Mouse (Mus musculus): ENCODE measurements around the gene Numbl. TPM values are rescaled to one million over a fixed set of nuclear protein-coding genes. Genes with fewer than 3 reads are reported as not detected.

Gene Numbl
- total and polyA plus RNA-seq, 2 experiments from 2014 or later: 59.5 to 140 TPM

GRCm38 (mm10) chr7:27324928-27325327 lies 66.7 kb downstream of the Numbl start:
- ATAC-seq (no peak), DNase-seq (ENCODE audit: low spot score) (no peak)
- peaks cover 34% of the 10 kb centered on the region for H3K27me3 ChIP-seq (ENCODE audit: insufficient read depth, low read length)
- H3K36me3 ChIP-seq (ENCODE audit: insufficient read depth, low read length): no peaks in the 10 kb centered on the region
- H3K27ac ChIP-seq: no peak overlapping the region
- H3K9me3 ChIP-seq (ENCODE audit: low read length): no peaks in the 10 kb centered on the region
- H3K9ac ChIP-seq (replicated peaks; ENCODE audit: low read length): no peak overlapping the region
- TF ChIP-seq CTCF (IDR thresholded peaks at IDR 0.05; ENCODE audit: low read depth): no peak
- H3K4me1 ChIP-seq (ENCODE audit: insufficient read depth, low read length): peaks cover 11% of the 10 kb centered on the region; the same call in 1 of the 2 replicates
- H3K4me3 ChIP-seq (ENCODE audit: low read length): no peak overlapping the region
- H3K4me2 ChIP-seq (ENCODE audit: low read depth, low read length): no peak overlapping the region
- WGBS: 52% methylated on average over 18 of the region's 20 CpGs

DNA sequence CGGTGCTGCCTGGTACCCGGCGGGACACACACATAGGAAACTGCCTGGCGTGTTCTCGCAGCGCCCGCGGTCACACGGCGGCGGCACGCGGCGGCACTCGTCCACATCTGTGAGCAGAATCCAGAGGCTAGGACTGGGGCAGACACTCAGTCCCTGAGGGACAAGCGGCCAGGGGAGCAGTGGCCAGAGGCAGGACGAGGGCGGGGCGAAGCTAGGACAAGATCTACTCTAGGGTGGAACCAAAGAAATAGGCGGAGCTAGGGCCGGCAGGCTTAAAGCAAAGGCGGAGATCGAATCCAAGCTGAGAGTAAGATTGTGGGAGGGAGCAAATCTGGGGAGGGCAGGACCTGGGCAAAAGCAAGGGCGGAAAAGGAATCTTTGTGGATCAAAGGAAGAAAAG lies 67.5 kb downstream of the Numbl start:
- H3K9me3 ChIP-seq (ENCODE audit: low read length): no peaks in the 10 kb centered on the region
- H3K4me2 ChIP-seq (ENCODE audit: low read depth, low read length): peak overlapping the region; percentile 40
- ATAC-seq (no peak), DNase-seq (ENCODE audit: low spot score) (no peak)
- peaks cover 42% of the 10 kb centered on the region for H3K27me3 ChIP-seq (ENCODE audit: insufficient read depth, low read length)
- H3K4me3 ChIP-seq (ENCODE audit: low read length): peak overlapping the region; percentile 25
- H3K27ac ChIP-seq: no peak overlapping the region
- H3K9ac ChIP-seq (replicated peaks; ENCODE audit: low read length): 0 out of 2 replicates have a peak overlapping the region, but pooled peaks have one; percentile 0
- no peaks in the 10 kb centered on the region for H3K36me3 ChIP-seq (ENCODE audit: insufficient read depth, low read length)
- WGBS: 6% methylated on average over 24 of the region's 24 CpGs
- H3K4me1 ChIP-seq (ENCODE audit: insufficient read depth, low read length): peaks cover 12% of the 10 kb centered on the region
- TF ChIP-seq CTCF (IDR thresholded peaks at IDR 0.05; ENCODE audit: low read depth): no peak

DNA sequence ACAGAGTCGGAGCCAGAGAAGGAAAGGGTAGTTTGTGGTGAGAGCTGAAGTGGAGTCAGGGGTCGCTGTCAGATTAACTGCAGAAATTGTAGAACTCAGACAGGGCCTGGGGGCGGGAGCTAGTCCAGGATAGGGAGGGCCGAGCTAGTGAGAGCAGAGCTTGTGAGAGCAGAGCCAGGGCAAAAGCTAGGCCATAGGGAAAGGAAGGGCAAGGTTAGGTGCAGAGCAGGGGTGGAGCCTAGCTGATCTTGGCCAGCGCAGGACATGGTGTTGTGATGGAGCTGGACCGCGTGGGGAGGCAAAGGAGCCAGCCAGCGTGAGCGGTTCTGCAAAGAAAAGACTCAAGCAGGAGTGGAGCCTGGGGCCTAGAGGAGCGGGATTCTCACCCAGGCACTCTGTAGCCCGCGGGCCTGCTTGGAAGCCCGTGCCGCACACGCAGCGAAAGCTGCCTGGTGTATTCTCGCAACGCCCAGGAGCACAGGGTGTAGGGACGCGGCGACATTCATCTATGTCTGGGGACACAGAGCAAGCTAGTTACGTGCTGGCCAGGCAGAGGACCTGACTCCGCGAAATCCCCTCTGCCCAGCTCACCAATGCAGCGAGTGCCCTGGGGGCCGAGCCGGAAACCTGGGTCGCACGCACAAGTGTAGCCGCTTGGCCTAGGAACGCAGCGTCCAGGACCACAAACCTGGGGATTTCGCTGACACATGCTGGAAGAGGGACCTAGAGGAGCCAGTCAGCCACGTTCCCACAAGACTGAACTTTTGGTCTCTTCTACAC lies 68.1 kb downstream of the Numbl start:
- DNase-seq (ENCODE audit: low spot score) (no peak), ATAC-seq (no peak)
- no peaks in the 10 kb centered on the region for H3K9me3 ChIP-seq (ENCODE audit: low read length)
- H3K36me3 ChIP-seq (ENCODE audit: insufficient read depth, low read length): no peaks in the 10 kb centered on the region
- H3K9ac ChIP-seq (replicated peaks; ENCODE audit: low read length): no peak overlapping the region
- peak overlapping the region; percentile 25 for H3K4me3 ChIP-seq (ENCODE audit: low read length)
- H3K27ac ChIP-seq: no peak overlapping the region
- H3K27me3 ChIP-seq (ENCODE audit: insufficient read depth, low read length): peaks cover 47% of the 10 kb centered on the region
- TF ChIP-seq CTCF (IDR thresholded peaks at IDR 0.05; ENCODE audit: low read depth): no peak
- 46% methylated on average over 34 of the region's 34 CpGs for WGBS
- H3K4me1 ChIP-seq (ENCODE audit: insufficient read depth, low read length): peaks cover 18% of the 10 kb centered on the region
- peak overlapping the region; percentile 40 for H3K4me2 ChIP-seq (ENCODE audit: low read depth, low read length)

- no peaks in the 10 kb centered on the region for H3K9me3 ChIP-seq (ENCODE audit: low read length)
- H3K9ac ChIP-seq (replicated peaks; ENCODE audit: low read length): no peak overlapping the region
- WGBS: 92% methylated on average over 8 of the region's 8 CpGs
These were observed 69.3 kb downstream of the Numbl start for GRCm38 (mm10) chr7:27327500-27327899.

DNA sequence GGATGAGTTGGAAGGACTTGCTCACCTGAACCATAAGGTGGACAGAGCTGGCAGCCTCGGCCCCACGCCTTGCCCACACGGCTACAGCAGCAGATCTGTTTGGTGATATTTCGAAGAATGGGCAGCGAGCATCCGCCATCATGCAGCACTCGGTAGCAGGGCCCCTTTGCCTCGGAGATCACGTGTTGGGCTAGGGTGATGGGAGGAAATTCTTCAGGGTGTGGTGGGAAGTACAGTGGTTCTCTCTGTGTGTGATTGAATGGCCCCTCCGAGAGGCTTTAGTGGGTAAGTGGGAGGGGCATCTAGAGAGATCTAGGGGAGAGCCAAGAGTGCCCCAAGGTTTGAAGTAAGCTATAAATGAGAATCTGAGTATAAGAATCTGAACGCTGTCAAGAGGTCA lies 69.9 kb downstream of the Numbl start:
- 87% methylated on average over 11 of the region's 11 CpGs for WGBS
- DNase-seq (ENCODE audit: low spot score) (no peak), ATAC-seq (no peak)
- Histone ChIP-seq H3K27ac (no peak overlapping the region), H3K27me3 (ENCODE audit: insufficient read depth, low read length) (peaks cover 58% of the 10 kb centered on the region), H3K9ac (replicated peaks; ENCODE audit: low read length) (no peak overlapping the region), H3K4me1 (ENCODE audit: insufficient read depth, low read length) (peaks cover 23% of the 10 kb centered on the region), H3K4me2 (ENCODE audit: low read depth, low read length) (no peak overlapping the region), H3K36me3 (ENCODE audit: insufficient read depth, low read length) (no peaks in the 10 kb centered on the region), H3K9me3 (ENCODE audit: low read length) (no peaks in the 10 kb centered on the region), H3K4me3 (ENCODE audit: low read length) (no peak overlapping the region)
- no peak for TF ChIP-seq CTCF (IDR thresholded peaks at IDR 0.05; ENCODE audit: low read depth)

More at GRCm38 (mm10) chr7:27327500-27327899, 69.3 kb downstream of the Numbl start:
- H3K36me3 ChIP-seq (ENCODE audit: insufficient read depth, low read length): no peaks in the 10 kb centered on the region
- DNase-seq (ENCODE audit: low spot score): no peak
- peaks cover 53% of the 10 kb centered on the region for H3K27me3 ChIP-seq (ENCODE audit: insufficient read depth, low read length)
- no peak overlapping the region for H3K4me2 ChIP-seq (ENCODE audit: low read depth, low read length)
- no peak overlapping the region for H3K27ac ChIP-seq
- TF ChIP-seq CTCF (IDR thresholded peaks at IDR 0.05; ENCODE audit: low read depth): no peak
- H3K4me3 ChIP-seq (ENCODE audit: low read length): no peak overlapping the region
- ATAC-seq: no peak
- H3K4me1 ChIP-seq (ENCODE audit: insufficient read depth, low read length): peaks cover 18% of the 10 kb centered on the region

DNA sequence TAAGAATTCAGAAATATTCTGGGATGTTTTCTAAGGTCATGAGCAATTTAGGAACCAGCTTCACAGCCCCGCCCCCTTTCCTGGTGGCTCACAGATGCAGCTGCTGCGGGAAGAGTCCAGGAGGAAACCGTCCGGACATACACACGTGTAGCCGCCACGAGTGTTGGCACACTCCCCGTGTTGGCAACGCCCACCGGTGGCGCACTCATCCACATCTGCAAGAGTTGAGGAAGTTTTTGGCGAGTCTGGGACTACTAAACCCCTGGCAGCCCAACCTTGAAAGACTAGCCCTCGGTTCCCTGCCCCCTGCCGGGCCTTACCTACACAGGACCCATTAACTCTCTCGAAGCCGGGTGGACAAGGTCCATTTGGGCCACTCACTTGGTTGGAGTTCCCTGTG lies 70.4 kb downstream of the Numbl start:
- TF ChIP-seq CTCF (IDR thresholded peaks at IDR 0.05; ENCODE audit: low read depth): no peak
- Histone ChIP-seq H3K27me3 (ENCODE audit: insufficient read depth, low read length) (peaks cover 63% of the 10 kb centered on the region), H3K9me3 (ENCODE audit: low read length) (no peaks in the 10 kb centered on the region), H3K9ac (replicated peaks; ENCODE audit: low read length) (no peak overlapping the region), H3K27ac (no peak overlapping the region), H3K4me2 (ENCODE audit: low read depth, low read length) (no peak overlapping the region), H3K36me3 (ENCODE audit: insufficient read depth, low read length) (no peaks in the 10 kb centered on the region), H3K4me1 (ENCODE audit: insufficient read depth, low read length) (peaks cover 28% of the 10 kb centered on the region), H3K4me3 (ENCODE audit: low read length) (no peak overlapping the region)
- no peak for DNase-seq (ENCODE audit: low spot score)
- 39% methylated on average over 16 of the region's 16 CpGs for WGBS
- ATAC-seq: no peak

- no peak overlapping the region for H3K9ac ChIP-seq (replicated peaks; ENCODE audit: low read length)
- H3K9me3 ChIP-seq (ENCODE audit: low read length): no peaks in the 10 kb centered on the region
- H3K4me3 ChIP-seq (ENCODE audit: low read length): peak overlapping the region; percentile 25
- DNase-seq (ENCODE audit: low spot score): peak; percentile 86
- H3K36me3 ChIP-seq (ENCODE audit: insufficient read depth, low read length): no peaks in the 10 kb centered on the region
- peaks cover 29% of the 10 kb centered on the region for H3K4me1 ChIP-seq (ENCODE audit: insufficient read depth, low read length)
- TF ChIP-seq CTCF (IDR thresholded peaks at IDR 0.05; ENCODE audit: low read depth): peak; percentile 77
- 5% methylated on average over 45 of the region's 45 CpGs for WGBS
- ATAC-seq: no peak
- peaks cover 71% of the 10 kb centered on the region for H3K27me3 ChIP-seq (ENCODE audit: insufficient read depth, low read length)
- no peak overlapping the region for H3K27ac ChIP-seq
- peak overlapping the region; percentile 44 for H3K4me2 ChIP-seq (ENCODE audit: low read depth, low read length)
These were observed 71.2 kb downstream of the Numbl start for GRCm38 (mm10) chr7:27329326-27329947.
